Mouse (Mus musculus): ENCODE data around the gene Srrm4. TPM values are rescaled to one million over a fixed set of nuclear protein-coding genes. Genes with fewer than 3 reads are reported as not detected.

Srrm4 gene
- total and polyA plus RNA-seq, 3 experiments = not detected

- H3K4me1 ChIP-seq (ENCODE audit: control insufficient read depth in 1 of 2, insufficient read depth in 2 of 2, low read length in 2 of 2) = no peaks in the 10 kb centered on the region
- TF ChIP-seq EP300 (IDR thresholded peaks at IDR 0.05; ENCODE audit: low read depth in 1 of 2, low read length in 2 of 2) = no peak
- TF ChIP-seq CHD2 (IDR thresholded peaks at IDR 0.05; ENCODE audit: low read length) = no peak
- TF ChIP-seq TBP (IDR thresholded peaks at IDR 0.05; ENCODE audit: low read depth, low read length) = no peak
- no peak for TF ChIP-seq CHD1 (IDR thresholded peaks at IDR 0.05; ENCODE audit: low read depth, low read length)
- no peak for TF ChIP-seq ZNF384 (IDR thresholded peaks at IDR 0.05; ENCODE audit: low read depth, low read length)
- TF ChIP-seq CTCF (IDR thresholded peaks at IDR 0.05 in 2 of 3, conservative IDR thresholded peaks at IDR 0.05 in 1 of 3; ENCODE audit: control insufficient read depth in 1 of 3, insufficient read depth in 1 of 3, low read depth in 2 of 3, low read length in 3 of 3, poor library complexity in 1 of 3, severe bottlenecking in 1 of 3) = no peak
- no peak for TF ChIP-seq USF2 (IDR thresholded peaks at IDR 0.05; ENCODE audit: borderline replicate concordance in 1 of 2, insufficient read depth in 1 of 2, low read depth in 1 of 2, low read length in 2 of 2)
- no peak for TF ChIP-seq ZMIZ1 (IDR thresholded peaks at IDR 0.05; ENCODE audit: low read depth, low read length)
- TF ChIP-seq MXI1 (IDR thresholded peaks at IDR 0.05; ENCODE audit: low read depth, low read length) = no peak
- no peak overlapping the region for H3K27ac ChIP-seq (ENCODE audit: control insufficient read depth, low read depth, low read length)
- no peak overlapping the region for H3K9ac ChIP-seq (ENCODE audit: control insufficient read depth, low read depth, low read length, poor library complexity, severe bottlenecking)
- H3K36me3 ChIP-seq (ENCODE audit: control insufficient read depth in 1 of 2, insufficient read depth in 2 of 2, low read length in 2 of 2) = no peaks in the 10 kb centered on the region
- H3K4me3 ChIP-seq (ENCODE audit: control insufficient read depth in 1 of 2, insufficient read depth in 1 of 2, low read depth in 2 of 2, low read length in 2 of 2) = no peak overlapping the region
- H3K27me3 ChIP-seq (ENCODE audit: control insufficient read depth in 1 of 2, insufficient read depth in 2 of 2, low read length in 2 of 2) = no peaks in the 10 kb centered on the region
- no peak for DNase-seq (ENCODE audit: low read depth, low spot score)
- H3K79me2 ChIP-seq (ENCODE audit: control insufficient read depth, insufficient read depth, low read length, poor library complexity) = no peaks in the 10 kb centered on the region
- H3K9me3 ChIP-seq (replicated peaks; ENCODE audit: insufficient read depth, low read length) = no peaks in the 10 kb centered on the region
These were observed 145.1 kb downstream of the Srrm4 start for GRCm38 (mm10) chr5:116446552-116446951.

GRCm38 (mm10) chr5:116445634-116446367 is 145.8 kb downstream of the Srrm4 start:
- H3K9me3 ChIP-seq (replicated peaks; ENCODE audit: insufficient read depth, low read length) = no peaks in the 10 kb centered on the region

More at GRCm38 (mm10) chr5:116445634-116446367, 145.8 kb downstream of the Srrm4 start:
- Histone ChIP-seq H3K9ac (ENCODE audit: control insufficient read depth, low read depth, low read length, poor library complexity, severe bottlenecking) (no peak overlapping the region), H3K4me3 (ENCODE audit: control insufficient read depth in 1 of 2, insufficient read depth in 1 of 2, low read depth in 2 of 2, low read length in 2 of 2) (no peak overlapping the region), H3K36me3 (ENCODE audit: control insufficient read depth in 1 of 2, insufficient read depth in 2 of 2, low read length in 2 of 2) (no peaks in the 10 kb centered on the region), H3K4me1 (ENCODE audit: control insufficient read depth in 1 of 2, insufficient read depth in 2 of 2, low read length in 2 of 2) (no peaks in the 10 kb centered on the region), H3K27ac (ENCODE audit: control insufficient read depth, low read depth, low read length) (no peak overlapping the region), H3K27me3 (ENCODE audit: control insufficient read depth in 1 of 2, insufficient read depth in 2 of 2, low read length in 2 of 2) (no peaks in the 10 kb centered on the region), H3K79me2 (ENCODE audit: control insufficient read depth, insufficient read depth, low read length, poor library complexity) (no peaks in the 10 kb centered on the region)
- no peak for DNase-seq (ENCODE audit: low read depth, low spot score)
- TF ChIP-seq ZKSCAN1 (IDR thresholded peaks at IDR 0.05; ENCODE audit: low read depth, low read length) (no peak), RCOR1 (IDR thresholded peaks at IDR 0.05; ENCODE audit: low read depth, low read length) (no peak), NELFE (IDR thresholded peaks at IDR 0.05; ENCODE audit: low read depth, low read length) (no peak), GATA1 (IDR thresholded peaks at IDR 0.05; ENCODE audit: low read depth, low read length) (no peak), UBTF (IDR thresholded peaks at IDR 0.05; ENCODE audit: borderline replicate concordance, insufficient read depth, low read depth, low read length) (no peak), POLR2AphosphoS5 (IDR thresholded peaks at IDR 0.05; ENCODE audit: borderline replicate concordance, low read depth, low read length) (no peak), RAD21 (IDR thresholded peaks at IDR 0.05; ENCODE audit: low read depth, low read length) (no peak), BHLHE40 (IDR thresholded peaks at IDR 0.05; ENCODE audit: borderline replicate concordance, low read depth, low read length) (no peak), ZMIZ1 (IDR thresholded peaks at IDR 0.05; ENCODE audit: low read depth, low read length) (no peak), NRF1 (IDR thresholded peaks at IDR 0.05; ENCODE audit: insufficient read depth, low read depth, low read length, poor library complexity, severe bottlenecking) (no peak), MAX (IDR thresholded peaks at IDR 0.05; ENCODE audit: low read length) (no peak), TAL1 (IDR thresholded peaks at IDR 0.05; ENCODE audit: low read length) (no peak), SIN3A (IDR thresholded peaks at IDR 0.05; ENCODE audit: low read length) (no peak), ELF1 (IDR thresholded peaks at IDR 0.05; ENCODE audit: low read depth, low read length) (no peak)

Measured in MEL (cell line).